Mouse (Mus musculus) c-Kit-negative CD71-positive TER-119-positive erythroid progenitor cells, embryonic 14.5 days (primary cell): ENCODE results near the gene Olfr656.

ENCODE experiments used
- DNase-seq: peaks from one replicate; pipeline ENCODE4 v3.0.0-alpha.2; 2013; ENCODE audit warnings: low read depth, low spot score

The Olfr656 gene

DNA sequence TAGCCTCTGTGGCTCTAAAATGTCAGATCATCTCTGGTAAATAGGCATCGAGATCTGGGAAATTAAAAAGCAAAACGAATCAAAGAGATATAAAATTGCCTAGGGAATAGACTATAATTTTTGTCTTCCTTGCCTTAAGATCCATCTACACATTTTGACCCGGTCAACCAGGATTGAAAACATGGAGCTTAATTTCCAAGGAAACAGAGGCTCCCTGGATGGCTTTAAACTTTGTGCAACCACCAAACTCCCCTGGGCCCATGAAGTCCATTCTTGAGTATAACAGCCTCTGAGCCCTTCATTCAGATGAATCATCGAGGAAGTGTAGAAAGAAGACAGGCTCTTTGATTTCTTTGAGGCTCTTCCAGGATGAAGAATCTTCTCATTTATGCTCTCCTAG, at the start of gene Olfr656:
Gene Olfr656, plus strand, starts transcription at position 301 of the 400 bp plus-strand sequence.
- DNase-seq: no peak

DNA sequence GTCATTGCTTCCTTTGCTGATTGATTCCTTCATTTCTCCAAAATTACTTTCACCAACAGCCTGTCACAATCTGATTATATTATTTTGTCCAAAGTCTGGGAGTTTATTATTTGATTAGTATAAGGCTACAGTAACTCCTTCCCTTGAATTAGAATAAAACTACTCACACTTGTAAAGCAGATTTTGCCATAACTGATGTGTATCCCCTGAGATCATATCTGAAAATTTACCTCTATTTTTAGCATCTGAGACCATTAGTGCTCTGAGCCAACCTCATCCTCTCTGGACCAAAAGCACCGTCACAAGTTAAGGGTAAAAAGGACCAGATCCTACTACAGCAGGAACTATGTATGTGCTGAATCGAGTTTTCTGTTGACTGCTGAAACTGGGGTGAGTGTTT, 36.7 kb upstream of the Olfr656 start, which contains the start of gene Olfr653:
Gene Olfr653, plus strand, starts transcription at position 301 of the 400 bp plus-strand sequence.
- DNase-seq: no peak

DNA sequence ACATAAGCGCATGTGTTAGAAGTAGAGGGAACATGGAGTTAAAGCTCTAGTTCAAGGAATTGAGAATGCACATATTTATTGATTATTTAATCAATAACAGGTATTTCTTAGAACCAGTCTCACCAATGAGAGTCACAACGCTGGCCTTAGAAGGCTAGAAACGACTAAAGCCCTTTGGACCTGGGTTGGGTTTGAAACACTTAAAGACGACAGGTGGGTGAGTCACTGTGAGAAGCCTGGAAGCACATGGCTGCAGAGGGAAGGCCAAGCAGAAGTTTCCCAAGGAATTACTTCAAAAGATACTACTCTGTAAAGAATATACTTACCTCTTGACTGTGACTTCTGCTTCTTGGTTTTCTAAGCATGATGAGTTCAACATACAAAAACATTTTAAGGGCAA, 32.9 kb upstream of the Olfr656 start:
- no peak for DNase-seq

DNA sequence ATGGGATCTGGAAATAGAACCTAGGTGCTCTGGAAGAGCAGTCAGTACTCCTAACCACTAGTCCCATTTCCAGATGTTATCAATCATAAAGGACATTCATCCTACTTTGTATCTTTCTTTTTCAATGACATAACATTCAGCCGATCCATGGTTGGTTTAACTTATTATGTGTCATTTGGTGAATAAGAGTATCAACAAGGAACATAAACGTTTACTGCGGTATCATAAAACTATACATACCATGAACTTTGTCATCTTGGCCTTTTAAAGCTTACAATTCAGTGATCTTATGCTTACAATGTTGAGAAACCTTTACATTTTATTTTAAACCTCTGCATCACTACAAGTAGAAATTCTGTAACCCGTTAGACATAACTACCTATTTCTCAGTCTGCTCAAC, 32.3 kb upstream of the Olfr656 start:
- DNase-seq: no peak

DNA sequence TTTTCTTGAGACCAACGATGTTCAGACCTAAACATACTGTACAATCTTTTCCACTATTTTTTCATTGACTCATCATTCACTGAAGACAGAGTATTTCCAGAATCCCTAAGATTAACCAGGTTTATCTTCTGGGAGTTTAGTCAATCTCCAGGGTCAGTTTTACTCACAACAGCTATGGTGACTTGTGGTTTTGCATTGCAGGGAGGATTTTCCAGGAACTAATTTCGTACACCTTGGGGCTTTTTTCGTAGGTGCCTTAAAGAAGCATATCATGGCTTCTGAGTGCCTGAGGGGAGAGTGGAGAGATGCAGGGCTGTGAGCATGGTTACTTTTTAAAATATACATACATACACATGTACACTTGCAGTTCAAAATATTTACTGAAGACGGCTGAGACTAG, 27.0 kb upstream of the Olfr656 start, which contains the start of gene Olfr654:
Gene Olfr654, plus strand, starts transcription at position 301 of the 400 bp plus-strand sequence.
- DNase-seq: no peak

DNA sequence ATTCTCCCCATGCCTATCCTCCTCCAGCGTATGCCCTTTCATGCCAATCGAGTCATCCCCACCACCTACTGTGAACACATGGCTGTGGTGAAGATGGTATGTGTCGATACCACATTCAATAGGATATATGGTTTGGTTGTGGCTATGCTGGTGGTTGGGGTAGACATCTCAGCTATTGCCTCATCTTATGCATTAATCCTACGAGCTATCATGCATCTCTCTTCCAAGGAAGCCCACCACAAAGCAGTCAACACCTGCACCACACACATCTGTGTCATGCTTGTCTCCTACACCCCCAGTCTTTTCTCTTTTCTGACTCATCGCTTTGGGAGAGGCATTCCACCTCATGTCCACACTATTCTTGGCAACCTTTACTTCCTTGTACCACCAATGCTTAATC, 25.5 kb upstream of the Olfr656 start:
- DNase-seq: no peak

DNA sequence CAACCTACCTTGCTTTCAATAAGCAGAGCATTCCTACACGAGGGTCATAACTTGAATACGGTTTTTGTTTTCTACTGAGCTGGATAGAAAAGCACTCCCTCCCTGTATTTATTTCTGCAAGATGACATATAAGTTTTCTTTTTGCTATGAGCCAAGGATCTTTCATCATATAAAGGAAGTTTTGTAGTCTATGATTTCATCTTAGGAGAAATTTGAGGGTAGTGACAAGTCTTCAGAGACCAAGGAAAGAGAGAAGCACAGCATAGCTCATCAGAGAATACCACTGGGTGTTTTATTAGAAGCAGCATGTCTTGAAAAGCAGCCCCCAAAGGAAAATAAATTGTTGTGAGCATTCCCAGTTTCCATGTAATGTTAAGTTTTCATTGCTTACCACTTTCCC, 12.1 kb upstream of the Olfr656 start, which contains the start of gene Olfr655:
Gene Olfr655, minus strand, starts transcription at position 101 of the 400 bp plus-strand sequence.
- no peak for DNase-seq

DNA sequence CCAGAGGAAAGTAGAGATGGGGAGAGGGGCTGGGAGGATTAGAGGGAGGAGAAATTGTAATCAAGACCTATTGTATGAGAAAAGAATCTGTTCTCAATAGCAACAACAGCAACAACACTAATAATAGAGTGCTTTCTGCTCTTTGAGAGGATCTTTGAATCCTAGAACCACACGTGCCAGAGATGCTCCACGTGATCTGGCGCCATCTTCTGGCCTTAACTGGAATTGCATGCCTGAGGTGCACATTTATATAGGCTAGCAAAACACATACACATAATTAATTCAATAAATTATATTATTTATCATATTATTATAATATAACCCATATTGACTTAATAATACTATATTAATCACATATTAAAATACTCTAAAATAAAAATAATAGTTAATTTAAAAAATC, 10.6 kb upstream of the Olfr656 start:
- peak; percentile 3 for DNase-seq

DNA sequence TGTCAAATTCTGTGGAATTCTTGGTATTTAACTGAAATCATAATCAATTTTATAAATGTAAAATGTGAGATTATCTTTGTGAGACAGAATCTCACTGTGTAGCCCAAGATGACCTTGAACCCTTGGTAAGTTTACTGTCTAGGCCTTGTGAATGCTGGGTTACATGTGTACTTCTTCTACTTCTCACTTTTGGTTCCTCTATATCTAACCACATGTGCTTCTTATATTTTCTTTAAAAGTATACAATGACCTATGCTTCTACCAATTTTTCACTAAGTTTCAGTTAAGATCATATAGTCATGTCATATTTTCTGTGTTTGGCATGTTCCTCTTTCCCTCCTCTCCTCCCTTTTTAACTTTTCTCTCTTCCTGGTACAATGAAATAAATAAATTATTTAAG, 9.0 kb upstream of the Olfr656 start:
- no peak for DNase-seq

DNA sequence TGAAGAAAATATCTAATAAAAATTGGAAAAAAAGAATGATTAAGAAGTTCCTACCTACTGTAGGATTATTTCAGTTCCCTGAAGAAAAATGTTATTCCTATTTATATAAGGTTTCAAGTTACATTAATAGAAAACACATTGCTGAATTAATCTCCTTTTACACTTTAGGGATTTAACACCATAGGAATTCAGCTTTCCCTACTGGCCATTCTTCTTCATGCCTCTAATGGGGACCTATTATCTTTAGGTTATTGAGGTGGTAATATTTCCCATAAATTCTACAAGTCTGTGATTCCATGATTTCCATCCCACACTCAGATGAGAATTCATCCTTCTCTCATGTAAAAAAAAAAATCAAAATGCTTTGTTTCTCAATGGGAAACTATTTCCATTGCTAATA, 10.7 kb downstream of the Olfr656 start, which contains the start of gene Olfr657:
Gene Olfr657, plus strand, starts transcription at position 301 of the 400 bp plus-strand sequence.
- no peak for DNase-seq

DNA sequence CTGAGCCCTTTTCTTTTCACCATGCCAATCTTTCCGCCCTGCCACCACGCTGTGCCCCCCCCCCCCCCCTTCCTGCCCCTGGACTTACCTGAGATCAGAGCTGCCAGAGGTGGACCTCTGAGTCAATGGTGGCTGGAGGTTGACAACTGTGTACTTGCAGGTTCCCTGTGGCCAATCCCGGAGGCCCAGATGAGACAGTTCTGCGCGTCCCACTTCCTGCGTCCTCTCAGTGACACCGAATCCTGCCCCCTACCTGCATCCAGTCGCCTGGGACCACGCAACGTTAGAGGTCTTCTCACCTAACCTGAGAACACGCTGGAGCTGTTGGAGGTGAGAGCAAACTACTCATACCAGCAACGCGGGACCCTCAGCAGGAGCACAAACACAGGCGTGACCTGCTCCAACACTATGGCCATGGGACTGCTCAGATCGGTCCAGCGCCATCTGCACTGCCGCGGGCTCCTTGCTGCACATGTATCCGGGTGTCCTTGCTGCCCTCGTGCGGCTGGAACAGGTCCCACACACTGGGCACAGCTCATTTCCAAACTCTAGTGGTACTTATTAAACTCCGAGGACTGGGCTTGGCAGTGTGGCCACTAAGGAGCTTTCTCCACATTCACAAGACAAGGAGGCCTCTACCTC, 33.2 kb downstream of the Olfr656 start, which contains the start of gene Olfr658:
Gene Olfr658, minus strand, starts transcription at position 465 of the 642 bp plus-strand sequence.
- no peak for DNase-seq

DNA sequence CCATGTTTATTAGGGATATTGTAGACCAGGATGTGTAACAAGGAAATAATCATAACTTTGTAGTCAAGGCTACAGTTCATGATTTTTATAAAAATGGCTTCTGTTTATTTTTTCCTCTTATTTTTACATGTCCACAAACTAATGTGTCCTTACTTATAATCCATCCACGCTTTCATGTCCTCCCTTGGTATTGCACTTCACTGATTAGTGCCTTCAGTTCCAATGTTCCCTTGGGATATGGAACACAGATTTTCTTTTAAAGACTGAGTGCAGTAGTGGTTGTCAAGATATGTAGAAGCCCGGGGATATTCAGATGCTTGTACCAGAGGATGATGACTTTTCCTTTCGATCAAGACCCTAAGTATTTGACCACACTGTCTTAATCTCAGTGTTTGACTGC, 52.7 kb downstream of the Olfr656 start, which contains the start of gene Olfr659:
Gene Olfr659, plus strand, starts transcription at position 301 of the 400 bp plus-strand sequence.
- no peak for DNase-seq
